Mouse (Mus musculus) lung, postnatal 0 days (tissue): ENCODE measurements around the gene Frem2.

Experiments used
- CTCF ChIP-seq: IDR thresholded peaks from 2 replicates; pipeline ENCODE4 v1.5.1; 2016; ENCODE audit warnings: antibody characterized with exemption, mild to moderate bottlenecking
- EP300 ChIP-seq: IDR thresholded peaks from 2 replicates; pipeline ENCODE4 v1.6.1; 2016; ENCODE audit warnings: antibody characterized with exemption, mild to moderate bottlenecking, control low read depth

- TF ChIP-seq CTCF (no peak), EP300 (no peak)
Measured at GRCm38 (mm10) chr3:53532091-53532490, 125.1 kb downstream of the Frem2 start.
